Mouse (Mus musculus) layer of hippocampus, adult 9-10 months (tissue): ENCODE results near the gene Olfr1228.

Experiments used
- DNase-seq: peaks from one replicate; pipeline ENCODE4 v3.0.0; 2022; ENCODE audit warnings: low spot score

Olfr1228 gene

DNA sequence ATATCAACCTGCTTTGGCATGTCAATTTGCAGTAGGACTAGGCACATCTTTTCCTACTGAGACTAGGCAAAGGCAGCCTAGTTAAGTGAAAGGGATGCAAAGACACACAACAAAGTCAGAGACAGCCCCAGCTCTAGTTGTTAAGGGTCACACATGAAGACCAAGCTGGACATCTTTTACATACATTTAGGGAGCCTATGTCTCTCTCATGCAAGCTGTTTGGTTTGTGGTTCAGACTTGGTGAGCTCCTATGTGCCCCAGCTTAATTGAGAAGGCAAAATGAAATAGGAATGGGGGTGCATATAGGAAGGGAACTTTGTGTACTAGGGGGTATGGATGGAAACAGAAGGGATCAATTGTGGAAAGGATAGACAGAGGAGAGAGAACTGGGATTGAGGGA is at the start of gene Olfr1228:
Olfr1228 (minus strand) TSS at position 101 of the 400 bp plus-strand sequence.
- no peak for DNase-seq

DNA sequence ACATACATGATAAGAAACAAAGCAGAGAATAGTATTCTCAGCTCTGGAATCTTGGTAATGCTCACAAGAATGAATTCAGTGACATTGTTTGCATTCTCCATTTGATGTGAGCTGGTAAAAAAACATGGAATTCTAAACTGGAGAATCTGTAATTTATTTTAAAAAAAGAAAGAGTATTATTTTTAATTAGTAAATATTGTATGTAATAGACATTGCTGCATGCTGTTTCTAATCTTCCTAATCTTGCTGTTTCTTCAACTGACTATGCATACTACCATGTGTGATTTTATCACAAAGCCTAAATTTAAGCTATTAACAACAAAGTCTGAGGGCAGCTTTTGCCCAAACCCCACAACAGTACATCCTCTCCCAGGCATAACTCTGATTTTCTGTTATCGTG is 43.3 kb upstream of the Olfr1228 start, which contains the start of gene Olfr1230:
Olfr1230 (minus strand) TSS at position 101 of the 400 bp plus-strand sequence.
- DNase-seq, result no peak

DNA sequence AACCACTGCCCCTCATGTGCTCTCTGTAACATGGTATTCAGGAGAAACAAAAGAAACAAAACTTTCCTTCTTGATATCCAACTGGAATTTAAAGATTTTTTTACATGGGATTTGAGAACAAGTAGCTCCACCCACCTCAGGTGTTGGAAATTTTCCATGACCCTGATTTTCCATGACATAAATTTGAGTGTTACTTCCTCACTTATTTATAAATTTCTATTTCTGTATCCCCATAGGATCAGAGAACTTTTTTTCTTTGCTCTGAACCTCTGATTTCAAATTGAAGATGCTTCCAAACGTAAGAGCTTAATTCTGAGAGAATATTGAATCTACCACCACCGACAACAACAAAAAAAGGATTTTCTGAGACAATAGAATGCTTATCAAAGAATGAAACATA is 34.1 kb upstream of the Olfr1228 start, which contains the start of gene Olfr1229:
Olfr1229 (minus strand) TSS at position 101 of the 400 bp plus-strand sequence.
- no peak for DNase-seq

DNA sequence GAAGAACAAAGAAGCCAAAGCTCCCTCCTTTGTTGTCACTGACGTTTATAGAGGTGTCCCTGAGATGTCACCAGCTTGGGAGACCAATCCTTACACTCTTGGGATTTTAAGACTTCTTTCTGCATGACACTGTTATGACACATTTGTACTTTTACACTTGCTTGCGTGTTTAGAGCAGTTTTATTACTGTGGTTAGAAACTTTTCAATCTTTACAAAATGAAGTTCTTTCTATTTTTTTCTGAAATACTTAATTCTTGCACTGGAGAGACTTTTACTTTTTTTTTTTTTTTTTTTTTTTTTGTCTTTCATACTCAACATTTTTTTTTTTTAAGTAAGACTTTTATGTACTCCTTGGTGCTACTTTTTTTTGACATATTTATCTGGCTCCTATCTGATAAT is 53.9 kb downstream of the Olfr1228 start, which contains the start of gene Olfr1226:
Olfr1226 (minus strand) TSS at position 101 of the 400 bp plus-strand sequence.
- DNase-seq, result no peak
